Mouse (Mus musculus): Measurements from ENCODE around the gene Fuk. TPM values are rescaled to one million over a fixed set of nuclear protein-coding genes. Genes with fewer than 3 reads are reported as not detected.

Fuk gene
- polyA plus RNA-seq, 1 experiment from 2014 or later: 10.0 TPM

DNA sequence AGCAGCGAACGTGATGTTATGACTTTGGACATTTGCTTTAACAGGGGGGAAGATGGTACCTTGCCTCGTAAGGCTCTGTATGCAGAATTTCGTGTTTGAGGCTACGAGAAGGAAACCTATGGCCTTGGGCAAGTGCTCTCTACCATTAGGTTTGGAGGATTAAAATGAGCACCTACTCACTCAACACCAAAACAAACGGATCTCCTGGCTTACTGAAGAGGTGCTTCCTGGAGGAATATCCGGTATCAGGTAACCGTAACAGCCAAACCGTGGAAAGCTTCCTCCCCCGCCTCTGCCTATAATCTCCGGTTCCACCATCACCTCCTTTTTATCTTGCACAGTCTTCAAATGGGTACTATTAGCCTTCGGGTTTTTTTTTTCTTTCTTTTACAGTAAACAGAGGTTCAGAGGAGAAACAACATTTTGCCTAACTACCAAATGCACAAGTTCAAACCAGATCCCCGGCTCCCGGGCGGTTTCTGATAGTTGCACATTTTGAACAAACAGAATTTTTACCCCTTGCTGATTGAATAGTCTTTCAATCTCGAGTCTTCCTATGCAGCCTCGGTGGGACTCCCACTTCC is 56.4 kb downstream of the Fuk start:
- no peaks in the 10 kb centered on the region for H3K27me3 ChIP-seq (replicated peaks)
- H3K27ac ChIP-seq (ENCODE audit: poor library complexity, severe bottlenecking): peak overlapping the region; percentile 82
- H3K9me3 ChIP-seq (replicated peaks): no peaks in the 10 kb centered on the region
- WGBS: 8% methylated on average over 17 of the region's 17 CpGs
- peaks cover 20% of the 10 kb centered on the region for H3K4me1 ChIP-seq (replicated peaks)
- peaks cover 48% of the 10 kb centered on the region for H3K36me3 ChIP-seq
- H3K4me2 ChIP-seq: peak overlapping the region; percentile 80
- H3K9ac ChIP-seq: peak overlapping the region; percentile 90
- H3K4me3 ChIP-seq: peak overlapping the region; percentile 99
- no peak for ATAC-seq (ENCODE audit: insufficient number of reproducible peaks, low FRiP score)

DNA sequence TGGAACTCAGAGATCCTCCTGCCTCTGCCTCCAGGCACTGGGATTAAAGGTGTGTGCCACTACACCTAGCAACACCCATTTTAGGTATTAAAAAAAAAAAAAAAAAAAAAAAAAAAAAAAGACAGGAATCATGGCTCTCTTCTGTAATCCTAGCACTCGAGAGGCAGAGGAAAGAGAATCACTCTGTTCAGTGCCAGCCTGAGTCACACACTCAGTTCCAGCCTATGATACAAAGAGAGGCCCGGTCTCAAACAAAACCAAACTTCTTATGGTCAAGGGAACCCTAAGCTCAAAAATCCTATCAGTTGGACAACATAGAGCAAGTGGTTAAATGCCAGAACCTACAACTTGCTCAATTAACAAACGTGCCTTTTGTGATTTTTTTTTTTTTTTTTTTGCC is 57.3 kb downstream of the Fuk start:
- Histone ChIP-seq H3K27ac (ENCODE audit: poor library complexity, severe bottlenecking) (no peak overlapping the region), H3K4me3 (no peak overlapping the region), H3K4me2 (no peak overlapping the region), H3K9ac (no peak overlapping the region), H3K27me3 (replicated peaks) (no peaks in the 10 kb centered on the region), H3K36me3 (peaks cover 48% of the 10 kb centered on the region), H3K9me3 (replicated peaks) (no peaks in the 10 kb centered on the region), H3K4me1 (replicated peaks) (peaks cover 20% of the 10 kb centered on the region)
- ATAC-seq (ENCODE audit: insufficient number of reproducible peaks, low FRiP score): no peak
- 76% methylated on average over 3 of the region's 3 CpGs for WGBS

DNA sequence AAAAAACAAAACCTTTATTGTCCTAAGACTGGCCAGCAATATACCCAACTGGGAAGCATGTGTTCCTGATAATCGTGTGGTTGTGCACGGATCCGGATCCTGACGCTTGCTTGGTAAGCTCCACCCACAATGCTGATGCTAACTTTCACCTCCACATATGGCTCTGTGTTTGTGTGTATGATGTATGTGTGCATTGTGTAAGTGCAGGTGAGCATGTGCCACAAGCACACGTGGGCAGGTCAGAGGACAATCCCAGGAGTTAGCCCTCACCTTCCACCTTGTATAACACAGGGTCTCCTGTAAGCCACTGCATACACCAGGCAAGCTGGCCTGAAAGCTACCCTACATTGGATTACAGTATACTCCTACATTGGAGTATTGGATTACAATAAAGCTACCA is 59.1 kb downstream of the Fuk start:
- H3K4me3 ChIP-seq: no peak overlapping the region
- no peaks in the 10 kb centered on the region for H3K9me3 ChIP-seq (replicated peaks)
- peaks cover 59% of the 10 kb centered on the region for H3K36me3 ChIP-seq
- no peak overlapping the region for H3K4me2 ChIP-seq
- H3K27ac ChIP-seq (ENCODE audit: poor library complexity, severe bottlenecking): no peak overlapping the region
- H3K9ac ChIP-seq: no peak overlapping the region
- no peaks in the 10 kb centered on the region for H3K27me3 ChIP-seq (replicated peaks)
- peaks cover 20% of the 10 kb centered on the region for H3K4me1 ChIP-seq (replicated peaks)
- no peak for ATAC-seq (ENCODE audit: insufficient number of reproducible peaks, low FRiP score)
- WGBS: 92% methylated on average over 5 of the region's 5 CpGs

DNA sequence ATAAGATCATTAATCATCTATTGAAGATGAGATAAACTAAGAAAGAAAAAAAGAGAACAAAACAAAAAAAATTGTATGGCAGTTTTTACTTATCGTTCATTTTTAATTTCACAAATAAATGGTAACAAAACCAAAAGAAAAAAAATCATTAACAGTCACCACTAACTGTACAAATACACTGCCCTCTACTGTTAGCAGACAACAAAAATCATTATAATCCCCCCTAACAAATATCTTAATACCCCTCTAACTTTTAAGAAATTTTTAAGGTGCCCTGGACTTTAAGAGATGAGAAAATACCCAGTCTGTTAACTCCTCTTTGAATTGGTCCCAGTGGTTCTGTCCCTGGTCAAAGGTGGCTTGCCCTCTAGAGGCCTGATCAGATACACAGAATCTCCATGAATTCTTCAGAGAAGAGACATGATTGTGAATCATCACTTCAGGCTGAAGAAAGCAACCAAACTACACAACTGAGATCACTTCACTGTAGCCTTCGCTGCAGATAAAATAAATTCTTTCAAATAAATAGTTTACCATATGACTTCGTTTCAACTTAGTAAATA is 60.2 kb downstream of the Fuk start:
- Histone ChIP-seq H3K9me3 (replicated peaks) (no peaks in the 10 kb centered on the region), H3K4me1 (replicated peaks) (peaks cover 13% of the 10 kb centered on the region), H3K27ac (ENCODE audit: poor library complexity, severe bottlenecking) (no peak overlapping the region), H3K36me3 (peaks cover 71% of the 10 kb centered on the region), H3K4me2 (no peak overlapping the region), H3K27me3 (replicated peaks) (no peaks in the 10 kb centered on the region), H3K4me3 (no peak overlapping the region), H3K9ac (no peak overlapping the region)
- ATAC-seq (ENCODE audit: insufficient number of reproducible peaks, low FRiP score): no peak
- 93% methylated on average over 3 of the region's 3 CpGs for WGBS

Other genes with a start within 250 kb of the Fuk start
- 12.9 and 14.3 TPM in 2 replicates for gene Mtss1l, start 181.0 kb downstream of the Fuk start, polyA plus RNA-seq (2016; fragmentation: Nextera tagmentation; extraction: Ambion mirVana)
- 0.13 and 0.32 TPM in 2 replicates for gene Il34, start 96.6 kb downstream of the Fuk start, polyA plus RNA-seq (2016; fragmentation: Nextera tagmentation; extraction: Ambion mirVana)
- 65.2 and 65.7 TPM in 2 replicates for gene Cog4, start 55.9 kb downstream of the Fuk start, polyA plus RNA-seq (2016; fragmentation: Nextera tagmentation; extraction: Ambion mirVana)
- 106 and 110 TPM in 2 replicates for gene Sf3b3, start 55.7 kb downstream of the Fuk start, polyA plus RNA-seq (2016; fragmentation: Nextera tagmentation; extraction: Ambion mirVana)
- 27.1 and 27.6 TPM in 2 replicates for gene St3gal2, start 17.4 kb upstream of the Fuk start, polyA plus RNA-seq (2016; fragmentation: Nextera tagmentation; extraction: Ambion mirVana)
- 14.9 and 16.3 TPM in 2 replicates for gene Ddx19a, start 95.3 kb upstream of the Fuk start, polyA plus RNA-seq (2016; fragmentation: Nextera tagmentation; extraction: Ambion mirVana)
- 5.4 and 5.7 TPM in 2 replicates for gene Ddx19b, start 129.3 kb upstream of the Fuk start, polyA plus RNA-seq (2016; fragmentation: Nextera tagmentation; extraction: Ambion mirVana)
- gene Aars, start 130.7 kb upstream of the Fuk start, polyA plus RNA-seq (2016; fragmentation: Nextera tagmentation; extraction: Ambion mirVana): 49.3 and 52.3 TPM in 2 replicates
- 10.9 and 11.6 TPM in 2 replicates for gene Exosc6, start 153.9 kb upstream of the Fuk start, polyA plus RNA-seq (2016; fragmentation: Nextera tagmentation; extraction: Ambion mirVana)
- not detected in 2 replicates for gene Clec18a, start 189.9 kb upstream of the Fuk start, polyA plus RNA-seq (2016; fragmentation: Nextera tagmentation; extraction: Ambion mirVana)
- 16.2 and 18.1 TPM in 2 replicates for gene Pdpr, start 192.1 kb upstream of the Fuk start, polyA plus RNA-seq (2016; fragmentation: Nextera tagmentation; extraction: Ambion mirVana)

Data from heart, embryonic 12.5 days (tissue).